Mouse (Mus musculus) testis, adult 2 months (tissue): ENCODE measurements around the gene Kank4.

ENCODE experiments used
- CTCF ChIP-seq: fragments of 200-500 bp; IDR thresholded peaks from 2 replicates; pipeline ENCODE4 v1.5.1; 2012; ENCODE audit warnings: low read depth, mild to moderate bottlenecking, inconsistent platforms, low read length, moderate library complexity; ENCODE audit not compliant: control insufficient read depth, insufficient read depth, insufficient replicate concordance
- POLR2A ChIP-seq: fragments of 200-500 bp; IDR thresholded peaks from 2 replicates; pipeline ENCODE4 v1.6.1; 2012; ENCODE audit warnings: low read depth, mild to moderate bottlenecking, inconsistent platforms, low read length, moderate library complexity; ENCODE audit not compliant: control insufficient read depth

DNA sequence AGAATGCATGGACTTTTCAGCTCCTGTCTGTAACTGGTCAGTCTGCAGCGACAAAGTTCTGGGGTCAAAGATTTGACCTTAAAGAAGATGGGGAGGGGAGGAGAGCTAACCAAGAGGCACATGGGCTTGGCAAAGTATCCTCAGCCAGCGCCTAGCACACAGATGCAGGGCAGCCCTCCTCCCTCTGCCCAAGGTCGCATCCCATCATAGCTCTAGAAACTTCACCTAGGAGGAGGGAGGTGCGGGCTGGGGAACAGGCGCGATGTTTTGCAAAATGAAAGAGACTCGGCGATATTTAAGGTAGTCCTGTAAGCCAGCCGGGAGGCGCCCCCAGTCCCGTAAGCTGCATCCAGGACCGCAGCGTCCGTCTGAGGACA lies 542 bp downstream of the Kank4 start:
- TF ChIP-seq CTCF (no peak), POLR2A (no peak)
